Mouse (Mus musculus) gastrocnemius, postnatal 14 days (tissue): ENCODE data around the gene Kcnmb3. TPM values are rescaled to one million over a fixed set of nuclear protein-coding genes. Genes with fewer than 3 reads are reported as not detected.

ENCODE experiments used
- DNase-seq: peaks from one replicate; pipeline ENCODE4 v3.0.0; 2021; ENCODE audit warnings: mixed read lengths
- intact Hi-C: fragments of 180-260 bp; cut with DNase I; formaldehyde crosslinking; loops from one replicate; pipeline ENCODE4 v1.15.1; 2025; ENCODE audit warnings: low total_unique reads
- long read RNA-seq, 2 experiments: library from polyadenylated mRNA; stranded (forward); transcript quantifications; one replicate each; pipeline ENCODE4 v2.0.0; 2021
- total RNA-seq, 2 experiments: library from RNA; stranded (reverse); gene quantifications; 2 replicates each; pipeline ENCODE4 v1.2.3; 2021

Gene Kcnmb3
- not detected for total RNA-seq
- long read RNA-seq, experiment 1: 0 reads
- long read RNA-seq, experiment 2: 0 reads

DNA sequence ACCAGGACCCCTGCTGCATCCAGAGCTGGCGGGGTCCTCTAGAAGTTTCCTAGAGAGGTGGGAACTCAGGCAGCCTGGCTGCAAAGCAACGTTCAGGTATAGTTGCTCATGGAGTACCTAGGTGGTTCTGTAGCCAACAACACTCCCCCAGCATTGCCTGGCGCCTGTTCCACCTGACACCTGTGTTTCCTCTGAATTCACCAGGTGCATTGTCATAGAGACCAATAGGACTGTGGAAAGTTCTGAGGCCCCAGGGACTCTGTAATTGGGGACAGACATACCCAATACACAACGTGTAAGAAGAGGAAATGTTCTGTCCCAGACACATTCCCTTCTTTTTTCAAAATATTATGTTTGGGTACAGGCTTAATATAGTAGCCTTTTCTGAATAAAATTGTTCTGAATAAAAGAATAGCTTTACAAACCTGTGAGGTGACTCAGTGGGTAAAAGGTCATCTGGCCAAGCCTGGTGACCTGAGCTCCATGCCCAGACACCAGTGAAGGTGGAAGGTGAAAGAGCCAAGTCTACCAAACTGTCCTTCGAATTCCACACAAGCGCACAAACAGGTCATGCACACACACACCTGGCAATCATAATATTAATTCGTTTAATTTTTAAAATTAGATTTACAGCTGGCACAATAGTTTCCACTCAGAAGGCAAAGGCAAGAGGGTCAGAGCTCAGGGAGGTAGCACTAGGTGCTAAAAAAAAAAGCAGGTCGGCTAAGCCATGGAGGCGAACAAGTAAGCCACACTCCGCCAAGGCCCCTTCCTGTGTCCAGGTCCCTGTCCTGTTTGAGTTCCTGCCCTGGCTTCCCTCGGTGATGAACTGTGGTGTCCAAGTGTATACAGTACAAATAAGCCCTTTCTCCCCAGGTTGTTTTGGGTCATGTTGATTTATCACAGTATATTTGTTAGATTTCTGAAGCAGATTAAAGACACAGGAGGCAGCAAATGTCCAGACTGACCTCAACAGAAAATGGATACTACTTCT, at the start of gene Kcnmb3:
Gene Kcnmb3, minus strand, starts transcription at position 135 of the 994 bp plus-strand sequence.
- intact Hi-C loops: no loop called here
- no peak for DNase-seq

DNA sequence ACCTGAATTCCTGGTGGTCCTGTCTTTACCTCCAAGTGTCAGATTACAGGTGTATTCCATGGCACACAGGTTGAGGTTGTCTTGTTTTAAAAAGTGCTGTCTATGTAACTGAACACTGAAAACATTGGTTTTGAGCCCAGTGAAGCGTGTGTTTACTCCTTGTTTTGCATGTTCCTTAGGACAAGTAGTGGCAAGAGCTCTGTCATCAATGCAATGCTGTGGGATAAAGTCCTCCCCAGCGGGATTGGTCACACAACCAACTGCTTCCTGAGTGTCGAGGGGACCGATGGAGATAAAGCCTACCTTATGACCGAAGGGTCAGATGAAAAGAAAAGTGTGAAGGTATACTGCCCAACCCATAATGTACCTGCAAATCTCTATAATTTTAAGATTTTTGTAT, 46.1 kb upstream of the Kcnmb3 start:
- no peak for DNase-seq
- intact Hi-C loops: no loop called here

DNA sequence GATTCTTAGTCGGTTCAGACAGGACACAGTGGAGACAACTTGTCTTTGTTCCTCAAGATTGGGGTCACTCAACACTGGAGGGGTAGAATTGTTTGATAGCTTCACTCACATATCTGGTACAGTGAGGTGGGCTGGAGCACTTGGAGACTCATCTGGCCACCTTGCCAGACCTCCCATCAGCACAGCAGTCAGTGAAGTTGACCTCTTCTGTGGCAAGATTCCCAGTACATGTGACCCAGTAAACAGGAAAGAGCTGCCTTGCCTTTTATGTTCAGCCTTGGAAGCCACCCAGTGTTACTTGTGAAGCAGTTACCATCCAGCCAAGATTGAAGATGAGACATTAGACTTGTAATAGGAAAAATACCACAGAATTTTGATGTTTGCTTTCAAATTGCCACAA, 45.5 kb upstream of the Kcnmb3 start:
- DNase-seq: peak; percentile 45
- intact Hi-C loops: no loop called here

DNA sequence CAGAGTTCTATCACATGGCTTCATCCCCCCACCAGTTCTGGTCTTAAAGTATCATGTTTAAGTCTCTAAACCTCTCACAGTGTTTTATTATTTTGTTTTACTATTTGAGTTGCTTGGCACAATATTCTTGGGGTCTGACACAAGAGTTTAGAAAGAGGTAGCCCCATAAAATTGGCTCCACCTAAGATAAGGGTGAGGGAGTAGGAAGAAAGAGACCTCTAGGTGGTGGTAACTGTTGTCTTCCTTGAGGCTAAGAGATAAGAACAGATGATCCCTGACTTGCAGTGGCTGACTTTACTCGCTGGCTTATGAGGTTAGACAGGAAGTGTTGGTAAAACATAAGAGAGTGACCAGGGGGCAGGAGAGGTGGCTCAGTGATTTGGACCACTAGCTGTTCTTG, 43.7 kb upstream of the Kcnmb3 start:
- intact Hi-C loops: no loop called here

DNA sequence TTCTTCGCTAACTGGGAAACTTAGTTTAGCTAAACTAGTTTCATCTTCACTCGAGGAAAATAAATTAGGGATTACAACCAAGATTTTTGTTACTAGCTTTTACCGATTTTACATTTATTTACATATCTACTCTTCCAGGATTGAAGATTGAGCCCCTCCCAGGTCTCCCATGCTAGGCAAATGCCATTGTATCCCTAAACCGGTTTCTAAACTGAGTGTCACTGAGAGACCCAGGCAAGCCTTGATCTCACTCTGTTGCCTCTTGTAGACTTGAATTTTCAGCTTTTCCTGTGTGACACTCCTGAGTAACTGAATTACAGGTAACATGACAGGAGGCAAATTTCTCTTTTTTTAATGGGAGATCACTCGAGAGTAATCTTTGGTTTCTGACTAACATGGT, 38.0 kb upstream of the Kcnmb3 start:
- DNase-seq: no peak
- intact Hi-C loops: no loop called here

More for the DNA sequence above, 43.7 kb upstream of the Kcnmb3 start:
- DNase-seq: no peak

DNA sequence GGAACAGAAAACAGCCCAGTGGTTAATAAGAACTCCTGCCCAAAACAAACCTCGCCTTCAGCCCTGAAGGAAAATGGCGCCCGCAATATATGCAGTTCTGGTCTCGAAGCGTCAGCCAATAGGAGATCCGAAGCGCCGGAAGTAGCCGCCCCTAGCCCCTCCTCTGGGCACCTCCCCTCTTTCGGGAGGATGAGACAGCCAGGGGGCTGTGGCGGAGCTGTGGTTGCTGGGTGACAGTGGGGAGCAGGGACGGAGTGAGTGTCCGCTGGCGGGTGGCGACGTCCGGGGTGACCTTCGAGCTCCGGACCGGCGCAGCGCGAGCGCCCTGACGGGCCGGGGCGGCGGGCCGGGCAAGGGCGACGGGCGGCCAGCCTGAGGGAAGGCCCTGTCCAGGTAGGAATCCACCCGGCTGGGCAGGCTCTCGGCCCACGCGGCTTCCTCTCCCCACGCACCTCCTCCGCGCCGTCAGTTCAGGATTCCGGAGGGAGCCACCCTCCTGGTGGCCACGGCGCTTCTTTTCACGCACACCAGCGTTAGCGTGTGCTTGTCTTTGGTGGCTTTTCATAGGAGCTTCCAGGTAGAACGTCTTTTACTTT, 37.4 kb upstream of the Kcnmb3 start, which contains the start of gene Mfn1:
Gene Mfn1, plus strand, starts transcription at position 163 of the 596 bp plus-strand sequence.
- peak; percentile 92 for DNase-seq
- intact Hi-C loops: no loop called here

DNA sequence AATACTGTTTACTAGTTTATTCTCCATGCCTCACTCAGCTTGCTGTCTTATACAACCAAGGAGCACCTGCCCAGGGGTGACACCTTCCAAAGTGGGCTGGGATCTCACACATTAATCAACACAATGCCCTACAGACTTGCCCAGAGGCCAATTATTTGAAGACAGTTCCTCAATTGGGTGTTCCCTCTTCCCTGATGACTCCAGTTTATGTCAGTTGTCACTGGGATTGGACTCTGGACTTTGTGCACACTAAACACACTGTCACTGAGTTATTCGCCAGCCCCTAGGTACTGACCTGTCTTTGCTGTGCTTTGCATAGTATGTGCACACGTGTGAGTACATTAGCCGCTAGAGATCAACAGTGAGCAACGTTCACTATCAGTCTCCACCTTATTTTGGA, 35.1 kb upstream of the Kcnmb3 start:
- DNase-seq: no peak
- intact Hi-C loops: no loop called here

DNA sequence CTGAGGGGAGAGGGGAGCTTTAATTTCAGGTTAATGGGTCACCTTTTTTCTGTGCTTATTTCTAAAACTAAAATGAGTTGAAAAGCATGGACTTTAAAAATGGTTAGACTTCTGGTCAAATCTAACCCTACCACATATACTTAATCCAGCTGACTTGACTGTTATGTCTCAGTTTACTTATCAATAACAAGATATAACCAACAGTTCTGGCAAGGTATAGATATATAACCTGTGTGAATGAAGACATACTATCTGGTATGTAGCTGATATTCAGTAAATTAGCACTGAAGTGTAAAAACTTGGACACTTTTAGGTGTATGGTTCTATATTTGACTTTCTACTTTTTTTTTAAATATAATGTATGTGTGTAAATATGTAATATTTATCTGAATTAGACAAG, 21.5 kb upstream of the Kcnmb3 start:
- DNase-seq: no peak
- intact Hi-C loops: no loop called here

DNA sequence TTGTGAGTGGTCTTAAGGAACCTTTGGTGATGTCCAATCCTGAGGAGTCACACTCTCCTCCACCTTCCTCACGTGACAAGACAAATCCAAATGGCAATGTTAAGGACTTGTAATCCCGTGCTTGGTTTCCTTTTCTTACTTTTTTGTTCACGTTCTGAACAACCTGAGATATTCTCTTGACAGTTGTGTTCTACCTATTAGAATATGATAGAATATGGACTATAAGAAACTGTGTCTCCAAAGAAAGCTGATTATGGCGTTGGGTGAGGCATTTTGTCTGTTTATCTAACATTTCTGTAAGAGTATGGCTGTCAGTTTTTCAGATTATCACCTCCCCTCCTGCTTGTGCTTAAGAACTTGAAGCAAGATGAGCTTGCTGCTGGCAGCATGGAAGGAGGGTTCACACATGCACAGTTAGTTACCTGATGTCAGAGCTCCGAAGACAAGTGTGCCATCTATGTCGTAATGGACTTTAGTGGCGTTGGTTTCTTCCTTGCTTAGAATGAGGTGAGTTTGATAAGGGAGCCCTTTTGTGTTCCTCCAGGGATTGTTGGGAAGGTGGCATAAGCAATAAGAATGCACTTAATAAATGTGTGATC, 20.8 kb upstream of the Kcnmb3 start:
- DNase-seq: no peak
- intact Hi-C loops: no loop called here

DNA sequence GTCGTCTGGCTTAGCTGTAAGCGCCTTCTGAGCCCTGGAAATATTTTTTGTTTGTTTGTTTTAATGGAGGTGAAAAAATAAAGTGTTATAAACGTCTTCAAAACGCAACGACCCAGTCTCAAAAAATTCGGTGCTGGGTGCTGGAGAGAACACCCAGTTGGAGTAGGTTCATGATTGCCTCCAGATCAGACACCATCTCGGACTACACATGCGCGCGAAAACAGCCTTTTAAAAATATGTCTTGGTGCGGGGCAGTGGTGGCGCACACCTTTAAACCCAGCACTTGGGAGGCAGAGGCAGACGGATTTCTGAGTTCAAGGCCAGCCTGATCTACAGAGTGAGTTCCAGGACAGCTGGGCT, 19.1 kb upstream of the Kcnmb3 start:
- DNase-seq: no peak
- intact Hi-C loops: no loop called here

DNA sequence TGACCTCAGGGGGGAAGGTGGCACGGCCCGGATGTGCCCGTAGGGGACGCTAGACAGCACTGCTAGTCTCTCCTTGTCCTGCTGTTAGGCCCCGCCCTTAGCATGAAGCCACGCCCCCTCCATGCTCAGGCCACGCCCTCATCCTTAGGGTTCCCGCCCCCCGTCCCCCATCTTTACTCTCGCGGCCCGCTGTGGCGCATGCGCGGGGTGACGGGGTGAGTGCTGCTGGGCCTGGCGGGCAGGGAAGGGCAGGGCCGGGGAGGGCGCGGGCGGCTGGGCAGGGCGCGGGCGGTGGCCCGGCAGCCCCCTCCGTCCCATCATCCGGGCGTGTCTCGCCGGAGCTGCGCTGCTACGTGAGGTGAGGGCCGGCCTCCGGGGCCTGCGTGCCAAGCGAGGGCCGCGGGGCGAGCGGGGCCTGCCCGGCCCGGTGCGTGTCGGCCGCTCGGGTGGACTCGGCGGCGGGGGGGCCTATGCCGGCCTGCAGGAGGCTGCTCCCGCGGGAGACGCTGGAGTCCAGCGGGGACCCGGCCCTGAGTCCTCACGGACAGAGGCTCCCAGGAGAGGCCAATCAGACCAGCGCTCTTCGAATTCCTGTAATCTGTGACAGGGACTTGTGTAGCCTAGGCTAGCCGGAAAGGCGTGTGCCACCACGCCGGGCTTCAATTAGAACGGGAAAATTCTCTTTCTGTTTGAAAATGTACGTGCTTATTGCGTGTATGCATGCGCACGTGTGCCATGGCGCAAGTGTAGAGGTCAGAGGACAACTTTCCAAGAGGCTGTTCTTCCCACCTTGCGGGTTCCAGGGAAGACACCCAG, 18.6 kb upstream of the Kcnmb3 start:
- intact Hi-C loops: no loop called here
- DNase-seq: peak; percentile 98

DNA sequence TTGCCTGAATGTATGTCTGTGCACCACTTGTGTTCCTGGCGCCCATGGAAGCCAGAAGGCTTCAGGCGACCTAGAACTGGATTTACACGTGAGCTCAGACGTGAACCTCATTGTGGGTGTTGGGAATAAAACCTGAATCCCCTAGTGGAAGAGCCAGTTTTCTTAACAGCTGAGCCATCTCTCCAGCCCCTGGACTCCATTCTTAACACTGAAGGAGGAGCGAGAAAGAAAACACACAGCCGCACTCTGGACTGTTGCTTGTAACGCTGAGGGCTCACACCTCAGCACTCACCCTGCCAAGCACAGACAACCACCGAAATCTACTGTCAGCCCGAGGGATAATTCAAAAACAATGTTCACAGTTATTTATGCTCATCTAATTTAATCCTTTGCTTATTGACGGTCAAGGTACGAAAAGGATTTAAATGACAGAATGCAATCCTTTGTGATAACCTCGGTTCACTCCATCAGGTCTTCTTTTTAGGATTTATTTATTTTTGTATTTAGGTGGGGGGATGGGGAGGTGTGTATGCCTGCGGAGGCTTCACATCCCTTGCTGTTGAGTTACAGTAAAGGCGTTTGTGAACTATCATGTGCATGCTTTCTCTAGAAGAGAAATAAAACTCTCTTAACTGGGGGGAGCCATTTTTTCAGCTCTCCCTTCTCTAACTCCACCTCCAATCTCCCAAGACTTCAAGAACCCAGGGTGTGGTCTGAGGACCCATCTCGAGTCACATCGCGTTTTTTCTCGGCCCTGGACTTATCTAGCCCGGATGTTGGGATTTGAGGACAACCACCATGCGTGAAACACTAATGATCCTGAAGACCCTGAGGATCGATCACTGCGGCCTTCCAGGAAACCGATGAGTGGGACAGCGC, 17.7 kb upstream of the Kcnmb3 start, which contains the start of gene Zfp639:
Gene Zfp639, plus strand, starts transcription at position 764 of the 879 bp plus-strand sequence.
- DNase-seq: no peak
- intact Hi-C loops: loop anchor here (2.0 kb wide), 1 partner anchor 177 kb away; no protein-coding TSS in a partner anchor

DNA sequence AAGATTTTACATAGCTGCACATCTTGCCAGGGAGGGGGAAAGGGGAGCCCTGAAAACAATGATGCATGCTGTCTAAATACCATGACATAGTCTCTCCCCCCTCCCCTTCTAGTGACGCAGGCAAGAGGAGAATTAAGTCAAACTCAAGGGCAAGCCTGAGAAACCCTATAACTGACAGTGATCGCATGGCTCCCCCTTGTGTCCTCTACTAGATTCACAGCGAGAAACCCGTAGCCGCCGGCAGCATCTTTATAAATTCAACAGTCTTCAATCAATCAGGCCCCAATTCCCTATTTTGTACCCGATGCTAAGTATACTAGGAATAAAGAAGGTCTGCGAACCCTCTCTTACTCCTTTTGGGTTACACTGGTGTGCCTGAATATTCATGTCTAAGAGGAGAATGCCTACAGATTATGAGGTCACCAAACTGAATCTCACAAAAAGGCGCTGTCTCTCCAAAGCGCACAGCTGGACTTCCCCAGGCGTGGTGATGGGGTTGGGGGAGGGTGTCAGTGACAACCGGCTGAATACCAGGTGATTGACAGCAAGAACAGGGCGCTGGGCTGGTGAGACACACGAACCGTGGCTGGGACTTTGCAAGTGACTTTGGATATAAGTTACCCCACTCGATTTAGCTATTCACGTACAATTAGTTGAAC, 16.8 kb upstream of the Kcnmb3 start:
- peak; percentile 55 for DNase-seq
- intact Hi-C loops: loop anchor here (2.0 kb wide), 1 partner anchor 176 kb away; no protein-coding TSS in a partner anchor

DNA sequence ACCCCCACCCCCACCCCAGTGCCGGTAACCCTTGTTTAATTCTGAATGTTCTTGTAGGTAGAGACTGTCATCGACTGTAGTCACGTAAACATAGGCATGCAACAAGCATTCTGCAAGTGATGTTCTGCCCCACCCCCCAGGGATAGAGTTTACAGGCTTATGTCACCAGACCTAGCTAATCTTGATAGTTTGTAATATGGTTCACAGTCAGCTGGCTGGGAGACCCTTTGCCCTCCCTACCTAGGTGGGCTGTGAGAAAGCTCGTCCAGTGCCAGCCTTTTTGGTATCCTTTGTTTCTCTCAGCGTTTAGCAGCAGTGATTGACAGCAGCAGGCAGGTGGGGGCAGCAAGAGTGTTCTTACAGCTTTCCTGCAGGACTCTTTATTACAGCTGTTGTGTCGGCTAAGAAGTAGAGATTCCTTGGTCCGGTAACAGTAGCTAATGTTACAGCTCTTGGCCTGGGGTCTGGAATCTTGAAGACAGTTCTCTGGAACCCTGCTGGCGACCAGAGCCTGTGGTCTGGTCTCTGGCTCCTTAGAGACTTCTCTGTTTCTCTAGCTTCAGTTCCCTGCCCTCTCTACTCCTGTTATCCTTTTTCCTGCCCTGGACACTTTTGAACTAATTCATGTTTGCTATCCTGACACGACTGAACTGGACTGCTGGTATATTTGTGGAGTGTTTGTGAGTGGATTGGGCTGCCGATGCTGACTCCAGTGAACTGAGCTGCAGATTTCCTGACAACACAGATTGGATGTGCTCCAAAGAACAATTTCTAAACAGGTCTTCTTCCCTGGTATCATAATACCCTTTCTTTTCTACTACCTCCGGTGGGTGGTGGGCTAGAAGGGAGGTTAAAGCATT, 14.6 kb upstream of the Kcnmb3 start:
- intact Hi-C loops: no loop called here
- DNase-seq: no peak

DNA sequence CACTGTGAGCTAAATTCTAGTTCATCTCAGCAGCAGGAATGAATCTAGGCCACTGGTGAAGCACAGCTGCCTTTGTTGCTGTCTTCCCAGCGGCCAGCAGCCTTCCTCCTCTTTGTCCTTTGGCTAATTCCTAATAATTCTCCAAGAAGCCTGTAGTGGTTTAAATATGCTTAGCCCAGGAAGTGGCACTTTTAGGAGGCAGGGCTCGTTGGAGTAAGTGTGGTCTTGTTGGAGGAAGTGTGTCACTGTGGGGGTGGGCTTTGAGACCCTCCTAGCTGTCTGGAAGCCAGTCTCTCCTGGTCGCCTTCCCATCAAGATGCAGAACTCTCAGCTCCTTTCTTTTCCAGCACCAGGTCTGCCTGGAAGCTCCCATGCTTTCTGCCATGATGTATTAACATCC, 13.8 kb upstream of the Kcnmb3 start:
- DNase-seq: no peak
- intact Hi-C loops: no loop called here

DNA sequence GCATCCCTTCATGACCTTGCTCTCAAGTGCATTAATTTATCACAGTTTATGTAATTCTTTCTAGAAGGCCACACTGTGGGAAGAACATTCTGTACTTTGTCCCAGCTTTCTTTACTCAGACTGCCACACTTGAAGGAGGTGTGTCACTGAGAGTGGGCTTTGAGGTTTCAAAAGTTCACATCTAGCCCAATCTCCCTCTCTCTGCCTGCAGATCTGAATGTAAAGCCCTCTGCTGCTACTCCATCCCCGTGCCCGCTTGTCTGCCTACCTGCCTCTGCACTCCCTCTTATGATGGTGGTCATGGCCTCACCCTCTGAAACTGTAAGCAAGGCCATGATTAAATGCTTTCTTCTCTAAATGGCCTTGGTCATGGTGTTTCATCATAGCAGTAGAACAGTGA, 8.3 kb upstream of the Kcnmb3 start:
- intact Hi-C loops: no loop called here
- DNase-seq: no peak

DNA sequence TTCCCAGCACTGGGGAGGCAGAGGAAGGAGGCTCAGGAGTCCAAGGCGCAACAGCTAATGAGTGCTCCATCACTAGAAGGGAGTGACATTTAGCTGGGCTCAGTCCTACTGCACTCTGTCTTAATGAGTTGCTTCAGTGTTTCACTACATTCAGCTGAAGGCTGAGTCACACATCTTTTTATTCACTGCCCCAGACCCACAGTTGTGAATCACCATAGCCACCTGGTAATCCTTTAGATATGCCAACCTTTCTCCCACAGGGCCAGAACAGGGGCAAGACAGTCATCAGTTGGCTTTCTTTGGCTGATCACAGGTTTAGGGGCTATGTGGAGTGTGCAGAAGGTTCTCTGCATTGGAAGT, 4.7 kb upstream of the Kcnmb3 start:
- DNase-seq: no peak
- intact Hi-C loops: no loop called here
